Mouse (Mus musculus): ENCODE data around the gene Adap1. TPM values are rescaled to one million over a fixed set of nuclear protein-coding genes. Genes with fewer than 3 reads are reported as not detected.

Gene Adap1
- polyA plus RNA-seq, 1 experiment from 2014 or later, result 1.4 TPM

- no peaks in the 10 kb centered on the region for H3K36me3 ChIP-seq (ENCODE audit: control insufficient read depth, insufficient read depth, low read length)
These were observed 42.5 kb upstream of the Adap1 start for GRCm38 (mm10) chr5:139367884-139368458.

GRCm38 (mm10) chr5:139366484-139366883 is 41.1 kb upstream of the Adap1 start:
- 78% methylated on average over 11 of the region's 11 CpGs for WGBS (ENCODE audit: insufficient replicate concordance)
- no peaks in the 10 kb centered on the region for H3K9me3 ChIP-seq (replicated peaks; ENCODE audit: control insufficient read depth, low read length)
- no peak overlapping the region for H3K27ac ChIP-seq (ENCODE audit: low read depth, low read length)
- no peak overlapping the region for H3K4me2 ChIP-seq
- ATAC-seq (replicated peaks; ENCODE audit: insufficient number of reproducible peaks, low FRiP score, low TSS enrichment), result no peak
- no peak overlapping the region for H3K9ac ChIP-seq (ENCODE audit: low read depth, low read length)
- H3K27me3 ChIP-seq (ENCODE audit: control insufficient read depth, insufficient read depth, low read length), result 0 out of 2 replicates have a peak, but pooled peaks cover 5% of the 10 kb centered on the region
- no peaks in the 10 kb centered on the region for H3K36me3 ChIP-seq (ENCODE audit: control insufficient read depth, insufficient read depth, low read length)
- H3K4me1 ChIP-seq (ENCODE audit: control insufficient read depth, insufficient read depth, low read length), result peaks cover 28% of the 10 kb centered on the region
- H3K4me3 ChIP-seq (ENCODE audit: low read depth, low read length), result no peak overlapping the region

More at GRCm38 (mm10) chr5:139367884-139368458, 42.5 kb upstream of the Adap1 start:
- no peak overlapping the region for H3K9ac ChIP-seq (ENCODE audit: low read depth, low read length)
- 0 out of 2 replicates have a peak, but pooled peaks cover 5% of the 10 kb centered on the region for H3K27me3 ChIP-seq (ENCODE audit: control insufficient read depth, insufficient read depth, low read length)
- H3K4me1 ChIP-seq (ENCODE audit: control insufficient read depth, insufficient read depth, low read length), result peaks cover 37% of the 10 kb centered on the region
- no peaks in the 10 kb centered on the region for H3K9me3 ChIP-seq (replicated peaks; ENCODE audit: control insufficient read depth, low read length)
- no peak overlapping the region for H3K27ac ChIP-seq (ENCODE audit: low read depth, low read length)
- 85% methylated on average over 4 of the region's 4 CpGs for WGBS (ENCODE audit: insufficient replicate concordance)
- no peak overlapping the region for H3K4me3 ChIP-seq (ENCODE audit: low read depth, low read length)
- ATAC-seq (replicated peaks; ENCODE audit: insufficient number of reproducible peaks, low FRiP score, low TSS enrichment), result no peak
- no peak overlapping the region for H3K4me2 ChIP-seq

- H3K36me3 ChIP-seq (ENCODE audit: control insufficient read depth, insufficient read depth, low read length), result no peaks in the 10 kb centered on the region
- ATAC-seq (replicated peaks; ENCODE audit: insufficient number of reproducible peaks, low FRiP score, low TSS enrichment), result no peak
- 0 out of 2 replicates have a peak, but pooled peaks cover 5% of the 10 kb centered on the region for H3K27me3 ChIP-seq (ENCODE audit: control insufficient read depth, insufficient read depth, low read length)
- peaks cover 21% of the 10 kb centered on the region for H3K4me1 ChIP-seq (ENCODE audit: control insufficient read depth, insufficient read depth, low read length)
- no peaks in the 10 kb centered on the region for H3K9me3 ChIP-seq (replicated peaks; ENCODE audit: control insufficient read depth, low read length)
- no peak overlapping the region for H3K27ac ChIP-seq (ENCODE audit: low read depth, low read length)
- no peak overlapping the region for H3K4me3 ChIP-seq (ENCODE audit: low read depth, low read length)
- H3K9ac ChIP-seq (ENCODE audit: low read depth, low read length), result no peak overlapping the region
- no peak overlapping the region for H3K4me2 ChIP-seq
- WGBS (ENCODE audit: insufficient replicate concordance), result 83% methylated on average over 1 of the region's 1 CpGs
These were observed 40.4 kb upstream of the Adap1 start for GRCm38 (mm10) chr5:139365827-139366226.

GRCm38 (mm10) chr5:139364911-139365571 is 39.6 kb upstream of the Adap1 start:
- 0 out of 2 replicates have a peak, but pooled peaks cover 5% of the 10 kb centered on the region for H3K27me3 ChIP-seq (ENCODE audit: control insufficient read depth, insufficient read depth, low read length)
- H3K27ac ChIP-seq (ENCODE audit: low read depth, low read length), result 0 out of 2 replicates have a peak overlapping the region, but pooled peaks have one; percentile 10
- H3K9ac ChIP-seq (ENCODE audit: low read depth, low read length), result no peak overlapping the region
- no peaks in the 10 kb centered on the region for H3K36me3 ChIP-seq (ENCODE audit: control insufficient read depth, insufficient read depth, low read length)
- H3K4me2 ChIP-seq, result no peak overlapping the region; the same call in 1 of the 2 replicates
- 46% methylated on average over 5 of the region's 5 CpGs for WGBS (ENCODE audit: insufficient replicate concordance)
- H3K4me1 ChIP-seq (ENCODE audit: control insufficient read depth, insufficient read depth, low read length), result peaks cover 13% of the 10 kb centered on the region
- ATAC-seq (replicated peaks; ENCODE audit: insufficient number of reproducible peaks, low FRiP score, low TSS enrichment), result no peak
- H3K4me3 ChIP-seq (ENCODE audit: low read depth, low read length), result no peak overlapping the region
- H3K9me3 ChIP-seq (replicated peaks; ENCODE audit: control insufficient read depth, low read length), result no peaks in the 10 kb centered on the region

GRCm38 (mm10) chr5:139364260-139364910 is 39.0 kb upstream of the Adap1 start:
- no peak overlapping the region for H3K9ac ChIP-seq (ENCODE audit: low read depth, low read length)
- 28% methylated on average over 12 of the region's 12 CpGs for WGBS (ENCODE audit: insufficient replicate concordance)
- H3K36me3 ChIP-seq (ENCODE audit: control insufficient read depth, insufficient read depth, low read length), result no peaks in the 10 kb centered on the region
- no peak overlapping the region; the same call in 1 of the 2 replicates for H3K4me2 ChIP-seq
- 0 out of 2 replicates have a peak, but pooled peaks cover 5% of the 10 kb centered on the region for H3K27me3 ChIP-seq (ENCODE audit: control insufficient read depth, insufficient read depth, low read length)
- no peaks in the 10 kb centered on the region for H3K9me3 ChIP-seq (replicated peaks; ENCODE audit: control insufficient read depth, low read length)
- peaks cover 13% of the 10 kb centered on the region for H3K4me1 ChIP-seq (ENCODE audit: control insufficient read depth, insufficient read depth, low read length)
- no peak overlapping the region for H3K4me3 ChIP-seq (ENCODE audit: low read depth, low read length)
- peak; percentile 40; the same call in 1 of the 2 replicates for ATAC-seq (replicated peaks; ENCODE audit: insufficient number of reproducible peaks, low FRiP score, low TSS enrichment)
- H3K27ac ChIP-seq (ENCODE audit: low read depth, low read length), result 0 out of 2 replicates have a peak overlapping the region, but pooled peaks have one; percentile 10

- 0 out of 2 replicates have a peak, but pooled peaks cover 5% of the 10 kb centered on the region for H3K27me3 ChIP-seq (ENCODE audit: control insufficient read depth, insufficient read depth, low read length)
- H3K27ac ChIP-seq (ENCODE audit: low read depth, low read length), result no peak overlapping the region
- H3K4me1 ChIP-seq (ENCODE audit: control insufficient read depth, insufficient read depth, low read length), result peaks cover 13% of the 10 kb centered on the region
- WGBS (ENCODE audit: insufficient replicate concordance), result 62% methylated on average over 7 of the region's 7 CpGs
- no peak overlapping the region for H3K4me2 ChIP-seq
- H3K9ac ChIP-seq (ENCODE audit: low read depth, low read length), result no peak overlapping the region
- ATAC-seq (replicated peaks; ENCODE audit: insufficient number of reproducible peaks, low FRiP score, low TSS enrichment), result no peak
- no peaks in the 10 kb centered on the region for H3K36me3 ChIP-seq (ENCODE audit: control insufficient read depth, insufficient read depth, low read length)
- H3K9me3 ChIP-seq (replicated peaks; ENCODE audit: control insufficient read depth, low read length), result no peaks in the 10 kb centered on the region
- no peak overlapping the region for H3K4me3 ChIP-seq (ENCODE audit: low read depth, low read length)
These were observed 38.4 kb upstream of the Adap1 start for GRCm38 (mm10) chr5:139363858-139364257.

- Histone ChIP-seq H3K27me3 (ENCODE audit: control insufficient read depth, insufficient read depth, low read length) (peaks cover 22% of the 10 kb centered on the region), H3K9ac (ENCODE audit: low read depth, low read length) (no peak overlapping the region), H3K27ac (ENCODE audit: low read depth, low read length) (no peak overlapping the region), H3K36me3 (ENCODE audit: control insufficient read depth, insufficient read depth, low read length) (no peaks in the 10 kb centered on the region), H3K9me3 (replicated peaks; ENCODE audit: control insufficient read depth, low read length) (no peaks in the 10 kb centered on the region), H3K4me3 (ENCODE audit: low read depth, low read length) (no peak overlapping the region), H3K4me1 (ENCODE audit: control insufficient read depth, insufficient read depth, low read length) (peaks cover under 1% of the 10 kb centered on the region), H3K4me2 (no peak overlapping the region)
- 88% methylated on average over 5 of the region's 5 CpGs for WGBS (ENCODE audit: insufficient replicate concordance)
- no peak for ATAC-seq (replicated peaks; ENCODE audit: insufficient number of reproducible peaks, low FRiP score, low TSS enrichment)
These were observed 33.8 kb upstream of the Adap1 start for GRCm38 (mm10) chr5:139359244-139359643.

- ATAC-seq (replicated peaks; ENCODE audit: insufficient number of reproducible peaks, low FRiP score, low TSS enrichment), result no peak
- H3K4me2 ChIP-seq, result no peak overlapping the region
- no peak overlapping the region for H3K4me3 ChIP-seq (ENCODE audit: low read depth, low read length)
- WGBS (ENCODE audit: insufficient replicate concordance), result 31% methylated on average over 2 of the region's 2 CpGs
- H3K27me3 ChIP-seq (ENCODE audit: control insufficient read depth, insufficient read depth, low read length), result peaks cover 19% of the 10 kb centered on the region
- no peak overlapping the region for H3K9ac ChIP-seq (ENCODE audit: low read depth, low read length)
- H3K9me3 ChIP-seq (replicated peaks; ENCODE audit: control insufficient read depth, low read length), result no peaks in the 10 kb centered on the region
- no peak overlapping the region for H3K27ac ChIP-seq (ENCODE audit: low read depth, low read length)
- no peaks in the 10 kb centered on the region for H3K36me3 ChIP-seq (ENCODE audit: control insufficient read depth, insufficient read depth, low read length)
- H3K4me1 ChIP-seq (ENCODE audit: control insufficient read depth, insufficient read depth, low read length), result no peaks in the 10 kb centered on the region; the same call in 1 of the 2 replicates
These were observed 33.2 kb upstream of the Adap1 start for GRCm38 (mm10) chr5:139358653-139359052.
